Mouse (Mus musculus): ENCODE measurements around the gene Ano2. TPM values are rescaled to one million over a fixed set of nuclear protein-coding genes. Genes with fewer than 3 reads are reported as not detected.

Gene Ano2
- polyA plus RNA-seq, 1 experiment from 2014 or later: 0.27 TPM

- 55% methylated on average over 2 of the region's 2 CpGs for WGBS
- no peaks in the 10 kb centered on the region for H3K9me3 ChIP-seq (replicated peaks; ENCODE audit: control insufficient read depth, low read length)
- H3K27ac ChIP-seq (ENCODE audit: low read length): no peak overlapping the region
- H3K36me3 ChIP-seq (ENCODE audit: control insufficient read depth, insufficient read depth, low read length): no peaks in the 10 kb centered on the region
- no peaks in the 10 kb centered on the region for H3K27me3 ChIP-seq (ENCODE audit: control insufficient read depth, insufficient read depth, low read length)
- H3K4me1 ChIP-seq (ENCODE audit: control insufficient read depth, insufficient read depth, low read length): no peaks in the 10 kb centered on the region
- H3K9ac ChIP-seq (ENCODE audit: low read length): no peak overlapping the region
- no peak overlapping the region for H3K4me2 ChIP-seq (ENCODE audit: low read depth, low read length)
- no peak for ATAC-seq (ENCODE audit: insufficient read depth, low FRiP score)
- H3K4me3 ChIP-seq (replicated peaks; ENCODE audit: low read length): no peak overlapping the region
These were observed 26.3 kb upstream of the Ano2 start for GRCm38 (mm10) chr6:125663906-125664305.

- ATAC-seq (ENCODE audit: insufficient read depth, low FRiP score): no peak
- H3K4me3 ChIP-seq (replicated peaks; ENCODE audit: low read length): no peak overlapping the region
- WGBS: 77% methylated on average over 3 of the region's 3 CpGs
These were observed 18.4 kb upstream of the Ano2 start for GRCm38 (mm10) chr6:125671835-125672234.

GRCm38 (mm10) chr6:125678492-125678891 is 11.7 kb upstream of the Ano2 start:
- Histone ChIP-seq H3K27ac (ENCODE audit: low read length) (no peak overlapping the region), H3K36me3 (ENCODE audit: control insufficient read depth, insufficient read depth, low read length) (no peaks in the 10 kb centered on the region), H3K4me3 (replicated peaks; ENCODE audit: low read length) (no peak overlapping the region), H3K9me3 (replicated peaks; ENCODE audit: control insufficient read depth, low read length) (no peaks in the 10 kb centered on the region), H3K4me2 (ENCODE audit: low read depth, low read length) (no peak overlapping the region), H3K9ac (ENCODE audit: low read length) (no peak overlapping the region), H3K27me3 (ENCODE audit: control insufficient read depth, insufficient read depth, low read length) (no peaks in the 10 kb centered on the region), H3K4me1 (ENCODE audit: control insufficient read depth, insufficient read depth, low read length) (no peaks in the 10 kb centered on the region)
- WGBS: 76% methylated on average over 1 of the region's 1 CpGs
- ATAC-seq (ENCODE audit: insufficient read depth, low FRiP score): no peak

More at GRCm38 (mm10) chr6:125671835-125672234, 18.4 kb upstream of the Ano2 start:
- no peaks in the 10 kb centered on the region for H3K27me3 ChIP-seq (ENCODE audit: control insufficient read depth, insufficient read depth, low read length)
- H3K9ac ChIP-seq (ENCODE audit: low read length): no peak overlapping the region
- no peaks in the 10 kb centered on the region for H3K4me1 ChIP-seq (ENCODE audit: control insufficient read depth, insufficient read depth, low read length)
- no peaks in the 10 kb centered on the region for H3K9me3 ChIP-seq (replicated peaks; ENCODE audit: control insufficient read depth, low read length)
- H3K27ac ChIP-seq (ENCODE audit: low read length): no peak overlapping the region
- no peak overlapping the region for H3K4me2 ChIP-seq (ENCODE audit: low read depth, low read length)
- H3K36me3 ChIP-seq (ENCODE audit: control insufficient read depth, insufficient read depth, low read length): no peaks in the 10 kb centered on the region

GRCm38 (mm10) chr6:125680613-125681012 is 9.6 kb upstream of the Ano2 start:
- Histone ChIP-seq H3K27me3 (ENCODE audit: control insufficient read depth, insufficient read depth, low read length) (no peaks in the 10 kb centered on the region), H3K9me3 (replicated peaks; ENCODE audit: control insufficient read depth, low read length) (no peaks in the 10 kb centered on the region), H3K4me2 (ENCODE audit: low read depth, low read length) (no peak overlapping the region), H3K27ac (ENCODE audit: low read length) (no peak overlapping the region), H3K36me3 (ENCODE audit: control insufficient read depth, insufficient read depth, low read length) (no peaks in the 10 kb centered on the region), H3K9ac (ENCODE audit: low read length) (no peak overlapping the region), H3K4me1 (ENCODE audit: control insufficient read depth, insufficient read depth, low read length) (no peaks in the 10 kb centered on the region), H3K4me3 (replicated peaks; ENCODE audit: low read length) (no peak overlapping the region)
- WGBS: 70% methylated on average over 11 of the region's 11 CpGs
- ATAC-seq (ENCODE audit: insufficient read depth, low FRiP score): no peak

GRCm38 (mm10) chr6:125685420-125685819 is 4.8 kb upstream of the Ano2 start:
- no peak overlapping the region for H3K27ac ChIP-seq (ENCODE audit: low read length)

GRCm38 (mm10) chr6:125687986-125688385 is 2.2 kb upstream of the Ano2 start:
- Histone ChIP-seq H3K9me3 (replicated peaks; ENCODE audit: control insufficient read depth, low read length) (no peaks in the 10 kb centered on the region), H3K4me3 (replicated peaks; ENCODE audit: low read length) (no peak overlapping the region), H3K27ac (ENCODE audit: low read length) (no peak overlapping the region), H3K27me3 (ENCODE audit: control insufficient read depth, insufficient read depth, low read length) (no peaks in the 10 kb centered on the region), H3K4me2 (ENCODE audit: low read depth, low read length) (no peak overlapping the region), H3K4me1 (ENCODE audit: control insufficient read depth, insufficient read depth, low read length) (peaks cover 8% of the 10 kb centered on the region; the same call in 1 of the 2 replicates), H3K36me3 (ENCODE audit: control insufficient read depth, insufficient read depth, low read length) (no peaks in the 10 kb centered on the region), H3K9ac (ENCODE audit: low read length) (no peak overlapping the region)
- WGBS: 26% methylated on average over 1 of the region's 1 CpGs
- no peak; the same call in 1 of the 2 replicates for ATAC-seq (ENCODE audit: insufficient read depth, low FRiP score)

More at GRCm38 (mm10) chr6:125685420-125685819, 4.8 kb upstream of the Ano2 start:
- H3K4me1 ChIP-seq (ENCODE audit: control insufficient read depth, insufficient read depth, low read length): peaks cover 7% of the 10 kb centered on the region; the same call in 1 of the 2 replicates
- H3K9me3 ChIP-seq (replicated peaks; ENCODE audit: control insufficient read depth, low read length): no peaks in the 10 kb centered on the region
- no peaks in the 10 kb centered on the region for H3K27me3 ChIP-seq (ENCODE audit: control insufficient read depth, insufficient read depth, low read length)
- no peak overlapping the region for H3K4me3 ChIP-seq (replicated peaks; ENCODE audit: low read length)
- H3K36me3 ChIP-seq (ENCODE audit: control insufficient read depth, insufficient read depth, low read length): no peaks in the 10 kb centered on the region
- no peak overlapping the region for H3K4me2 ChIP-seq (ENCODE audit: low read depth, low read length)
- H3K9ac ChIP-seq (ENCODE audit: low read length): no peak overlapping the region
- no peak for ATAC-seq (ENCODE audit: insufficient read depth, low FRiP score)

GRCm38 (mm10) chr6:125701146-125701545 is 10.9 kb downstream of the Ano2 start:
- Histone ChIP-seq H3K36me3 (ENCODE audit: control insufficient read depth, insufficient read depth, low read length) (no peaks in the 10 kb centered on the region), H3K4me1 (ENCODE audit: control insufficient read depth, insufficient read depth, low read length) (no peaks in the 10 kb centered on the region), H3K4me3 (replicated peaks; ENCODE audit: low read length) (no peak overlapping the region), H3K9ac (ENCODE audit: low read length) (no peak overlapping the region), H3K4me2 (ENCODE audit: low read depth, low read length) (no peak overlapping the region), H3K27ac (ENCODE audit: low read length) (no peak overlapping the region), H3K9me3 (replicated peaks; ENCODE audit: control insufficient read depth, low read length) (no peaks in the 10 kb centered on the region), H3K27me3 (ENCODE audit: control insufficient read depth, insufficient read depth, low read length) (no peaks in the 10 kb centered on the region)
- 88% methylated on average over 2 of the region's 2 CpGs for WGBS
- no peak for ATAC-seq (ENCODE audit: insufficient read depth, low FRiP score)

- Histone ChIP-seq H3K4me2 (ENCODE audit: low read depth, low read length) (no peak overlapping the region), H3K4me1 (ENCODE audit: control insufficient read depth, insufficient read depth, low read length) (no peaks in the 10 kb centered on the region), H3K27ac (ENCODE audit: low read length) (no peak overlapping the region), H3K4me3 (replicated peaks; ENCODE audit: low read length) (no peak overlapping the region), H3K9ac (ENCODE audit: low read length) (no peak overlapping the region), H3K27me3 (ENCODE audit: control insufficient read depth, insufficient read depth, low read length) (no peaks in the 10 kb centered on the region), H3K36me3 (ENCODE audit: control insufficient read depth, insufficient read depth, low read length) (no peaks in the 10 kb centered on the region), H3K9me3 (replicated peaks; ENCODE audit: control insufficient read depth, low read length) (no peaks in the 10 kb centered on the region)
- 84% methylated on average over 16 of the region's 16 CpGs for WGBS
- ATAC-seq (ENCODE audit: insufficient read depth, low FRiP score): no peak
These were observed 21.0 kb downstream of the Ano2 start for GRCm38 (mm10) chr6:125711261-125711660.

GRCm38 (mm10) chr6:125726408-125726807 is 36.2 kb downstream of the Ano2 start:
- Histone ChIP-seq H3K9me3 (replicated peaks; ENCODE audit: control insufficient read depth, low read length) (no peaks in the 10 kb centered on the region), H3K4me3 (replicated peaks; ENCODE audit: low read length) (no peak overlapping the region), H3K4me2 (ENCODE audit: low read depth, low read length) (no peak overlapping the region), H3K9ac (ENCODE audit: low read length) (no peak overlapping the region), H3K27me3 (ENCODE audit: control insufficient read depth, insufficient read depth, low read length) (no peaks in the 10 kb centered on the region), H3K4me1 (ENCODE audit: control insufficient read depth, insufficient read depth, low read length) (no peaks in the 10 kb centered on the region), H3K36me3 (ENCODE audit: control insufficient read depth, insufficient read depth, low read length) (no peaks in the 10 kb centered on the region), H3K27ac (ENCODE audit: low read length) (no peak overlapping the region)
- whole genome bisulfite sequencing: 84% methylated on average over 2 of the region's 2 CpGs
- no peak for ATAC-seq (ENCODE audit: insufficient read depth, low FRiP score)

- H3K36me3 ChIP-seq (ENCODE audit: control insufficient read depth, insufficient read depth, low read length): no peaks in the 10 kb centered on the region
- no peak for ATAC-seq (ENCODE audit: insufficient read depth, low FRiP score)
- H3K9ac ChIP-seq (ENCODE audit: low read length): no peak overlapping the region
- no peaks in the 10 kb centered on the region for H3K27me3 ChIP-seq (ENCODE audit: control insufficient read depth, insufficient read depth, low read length)
- H3K4me2 ChIP-seq (ENCODE audit: low read depth, low read length): no peak overlapping the region
- 65% methylated on average over 5 of the region's 5 CpGs for WGBS
- no peaks in the 10 kb centered on the region for H3K9me3 ChIP-seq (replicated peaks; ENCODE audit: control insufficient read depth, low read length)
- no peaks in the 10 kb centered on the region for H3K4me1 ChIP-seq (ENCODE audit: control insufficient read depth, insufficient read depth, low read length)
- H3K4me3 ChIP-seq (replicated peaks; ENCODE audit: low read length): no peak overlapping the region
- H3K27ac ChIP-seq (ENCODE audit: low read length): no peak overlapping the region
These were observed 37.3 kb downstream of the Ano2 start for GRCm38 (mm10) chr6:125727484-125727911.

Data from stomach, embryonic 16.5 days (tissue).